ENCODE assay signal across 17 mouse cellular contexts in the genomic region with DNA sequence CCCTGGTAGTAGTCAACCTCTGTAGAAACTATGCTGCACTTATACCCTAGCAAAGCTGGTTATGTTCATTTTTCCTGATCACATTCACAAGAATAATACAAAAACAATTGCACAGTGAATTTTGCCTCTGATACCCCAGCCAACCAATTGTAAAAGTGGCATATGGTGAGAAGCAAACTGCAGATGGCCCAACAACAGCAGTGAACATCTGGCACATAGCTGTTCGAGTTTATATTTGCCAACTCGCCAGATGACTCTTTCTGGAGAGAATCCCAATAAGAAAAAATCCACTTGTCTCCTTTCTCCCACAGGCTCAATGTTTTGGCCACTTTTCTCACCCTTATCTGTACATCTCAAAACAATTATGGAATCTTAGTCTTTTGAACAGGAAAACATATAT.
DNase-seq lines count a peak whose midpoint lies in the region; ATAC-seq and TF ChIP-seq lines count a peak whose summit lies in the region.
"Had no signal": no experiment of that assay in that cellular context is flagged by ENCODE, and none has a peak within 500 bp of the region (broad histone marks: within the 10 kb centered on the region; RNA-seq: fewer than 3 reads in every experiment).

No protein-coding gene starts in this region.

- no peaks in the 10 kb centered on the region for H3K4me1 ChIP-seq in forebrain, embryonic 15.5 days
- H3K4me1 ChIP-seq in forebrain, embryonic 12.5 days: no peaks in the 10 kb centered on the region
- no peaks in the 10 kb centered on the region for H3K4me1 ChIP-seq in heart, embryonic 11.5 days (ENCODE audit: control insufficient read depth, insufficient read depth, low read length)
- H3K4me1 ChIP-seq: kidney, embryonic 15.5 days; limb, embryonic 13.5 days; midbrain, embryonic 10.5 days; neural tube, embryonic 13.5 days had no signal

- H3K36me3 ChIP-seq in forebrain, embryonic 15.5 days: no peaks in the 10 kb centered on the region
- no peaks in the 10 kb centered on the region for H3K36me3 ChIP-seq in forebrain, embryonic 12.5 days (replicated peaks)
- H3K36me3 ChIP-seq in heart, embryonic 11.5 days (ENCODE audit: control insufficient read depth, insufficient read depth, low read length): no peaks in the 10 kb centered on the region
- H3K36me3 ChIP-seq: kidney, embryonic 15.5 days; limb, embryonic 13.5 days; midbrain, embryonic 10.5 days; neural tube, embryonic 13.5 days had no signal

- H3K9me3 ChIP-seq in forebrain, embryonic 15.5 days: no peaks in the 10 kb centered on the region
- H3K9me3 ChIP-seq in forebrain, embryonic 12.5 days: no peaks in the 10 kb centered on the region
- no peaks in the 10 kb centered on the region for H3K9me3 ChIP-seq in heart, embryonic 11.5 days (replicated peaks; ENCODE audit: control insufficient read depth, low read length)
- H3K9me3 ChIP-seq: kidney, embryonic 15.5 days; limb, embryonic 13.5 days; midbrain, embryonic 10.5 days; neural tube, embryonic 13.5 days had no signal

- H3K27me3 ChIP-seq in forebrain, embryonic 15.5 days: no peaks in the 10 kb centered on the region
- H3K27me3 ChIP-seq in forebrain, embryonic 12.5 days: no peaks in the 10 kb centered on the region
- H3K27me3 ChIP-seq in heart, embryonic 11.5 days (ENCODE audit: control insufficient read depth, insufficient read depth, low read length): no peaks in the 10 kb centered on the region
- H3K27me3 ChIP-seq: CH12.LX; kidney, embryonic 15.5 days; limb, embryonic 13.5 days; neural tube, embryonic 13.5 days had no signal

- DNase-seq in right cerebral cortex, adult 18-20 months: peak; percentile 14
- no peak for DNase-seq in right cerebral cortex, postnatal 4 days
- peak; percentile 47 to 61 for DNase-seq in layer of hippocampus, adult 2 months (ENCODE audit: low spot score in 2 of 2)
- peak; percentile 0 for DNase-seq in retina, postnatal 7 days (ENCODE audit: low read depth, low spot score)
- no peak for DNase-seq in heart, adult 9 months (ENCODE audit: low spot score in 2 of 2)
- DNase-seq: adrenal gland, postnatal 25 days; heart, adult 11 months; heart, postnatal 36 days; thymus, postnatal 4 days had no signal

- H3K27ac ChIP-seq in forebrain, embryonic 15.5 days (replicated peaks): no peak overlapping the region
- no peak overlapping the region for H3K27ac ChIP-seq in forebrain, embryonic 12.5 days
- no peak overlapping the region for H3K27ac ChIP-seq in layer of hippocampus, adult 2 months
- H3K27ac ChIP-seq in heart, embryonic 11.5 days (ENCODE audit: low read depth, low read length): no peak overlapping the region
- H3K27ac ChIP-seq: kidney, embryonic 15.5 days; limb, embryonic 13.5 days; midbrain, embryonic 10.5 days; neural tube, embryonic 13.5 days had no signal

- TF ChIP-seq CTCF in layer of hippocampus, adult 2 months (conservative IDR thresholded peaks at IDR 0.05): no peak

- H3K4me3 ChIP-seq in forebrain, embryonic 15.5 days: no peak overlapping the region
- no peak overlapping the region for H3K4me3 ChIP-seq in forebrain, embryonic 12.5 days (replicated peaks)
- no peak overlapping the region for H3K4me3 ChIP-seq in layer of hippocampus, adult 2 months
- H3K4me3 ChIP-seq in heart, embryonic 11.5 days (ENCODE audit: low read depth, low read length): no peak overlapping the region
- H3K4me3 ChIP-seq: kidney, embryonic 15.5 days; limb, embryonic 13.5 days; midbrain, embryonic 10.5 days; neural tube, embryonic 13.5 days had no signal

- WGBS in forebrain, embryonic 15.5 days: 53% methylated on average over 2 of the region's 2 CpGs
- WGBS in forebrain, embryonic 12.5 days: 76% methylated on average over 2 of the region's 2 CpGs
- 64% methylated on average over 2 of the region's 2 CpGs for WGBS in heart, embryonic 11.5 days (ENCODE audit: insufficient replicate concordance)

- no peak overlapping the region for H3K4me2 ChIP-seq in forebrain, embryonic 15.5 days (replicated peaks)
- no peak overlapping the region for H3K4me2 ChIP-seq in forebrain, embryonic 12.5 days
- no peak overlapping the region for H3K4me2 ChIP-seq in heart, embryonic 11.5 days
- H3K4me2 ChIP-seq: kidney, embryonic 15.5 days; limb, embryonic 13.5 days; neural tube, embryonic 13.5 days had no signal

- ATAC-seq in forebrain, embryonic 15.5 days (replicated peaks): peak; percentile 60
- no peak for ATAC-seq in forebrain, embryonic 12.5 days (ENCODE audit: low FRiP score)
- ATAC-seq in heart, embryonic 11.5 days (replicated peaks; ENCODE audit: insufficient number of reproducible peaks, low FRiP score, low TSS enrichment): no peak

- H3K9ac ChIP-seq in forebrain, embryonic 15.5 days (replicated peaks): no peak overlapping the region
- no peak overlapping the region for H3K9ac ChIP-seq in forebrain, embryonic 12.5 days
- no peak overlapping the region for H3K9ac ChIP-seq in heart, embryonic 11.5 days (ENCODE audit: low read depth, low read length)
- H3K9ac ChIP-seq: kidney, embryonic 15.5 days; limb, embryonic 13.5 days; neural tube, embryonic 13.5 days had no signal

Comparison
In these comparisons a context has a peak if more than half of its experiments do, and no peak if none do; other contexts are left out.
1. DNase-seq: peak in right cerebral cortex, adult 18-20 months (single experiment), layer of hippocampus, adult 2 months (2 of 2) and retina, postnatal 7 days (single experiment); none in right cerebral cortex, postnatal 4 days (single experiment) and heart, adult 9 months (0 of 2).